In genomic region chr7:16571191-16571590, GRCm38 (mm10) we compare ENCODE assay signal across 28 mouse cellular contexts. TPM values are rescaled to one million over a fixed set of nuclear protein-coding genes. Genes with fewer than 3 reads are reported as not detected.
A peak's percentile ranks its signal among the peaks of the same experiment; 100 is the strongest.
DNase-seq lines count a peak whose midpoint lies in the region; ATAC-seq and TF ChIP-seq lines count a peak whose summit lies in the region.
"Had no signal": no experiment of that assay in that cellular context is flagged by ENCODE, and none has a peak within 500 bp of the region (broad histone marks: within the 10 kb centered on the region; RNA-seq: fewer than 3 reads in every experiment).

No protein-coding gene starts in this region.

- no peaks in the 10 kb centered on the region for H3K36me3 ChIP-seq in heart, postnatal 0 days (replicated peaks; ENCODE audit: control insufficient read depth, insufficient read depth, low read length)
- no peaks in the 10 kb centered on the region for H3K36me3 ChIP-seq in splenic B cell, adult 2 months (ENCODE audit: control insufficient read depth, insufficient read depth, low read length, poor library complexity, severe bottlenecking)
- H3K36me3 ChIP-seq: heart, embryonic 10.5 days; heart, embryonic 13.5 days had no signal

- no peak for TF ChIP-seq EP300 in heart, postnatal 0 days (IDR thresholded peaks at IDR 0.05; ENCODE audit: low read depth)

- intact Hi-C loops in heart, postnatal 10 days (cut with DNase I): loop anchor here (5.0 kb wide), 1 partner anchor 41 kb away; the partner anchor contains the start of gene Arhgap35

- H3K9me3 ChIP-seq in heart, postnatal 0 days (replicated peaks; ENCODE audit: control insufficient read depth, low read length): no peaks in the 10 kb centered on the region
- H3K9me3 ChIP-seq: forebrain, embryonic 10.5 days; forebrain, embryonic 13.5 days; G1E; heart, embryonic 10.5 days; heart, embryonic 13.5 days had no signal

- no peak overlapping the region for H3K4me2 ChIP-seq in heart, postnatal 0 days (ENCODE audit: low read depth, low read length)
- H3K4me2 ChIP-seq: forebrain, embryonic 13.5 days; heart, embryonic 13.5 days; hindbrain, embryonic 14.5 days had no signal

- no peak overlapping the region for H3K4me3 ChIP-seq in heart, postnatal 0 days (ENCODE audit: low read depth, low read length)
- no peak overlapping the region for H3K4me3 ChIP-seq in layer of hippocampus, adult 2 months
- H3K4me3 ChIP-seq: forebrain, embryonic 10.5 days; forebrain, embryonic 13.5 days; heart, adult 2 months; heart, embryonic 10.5 days; heart, embryonic 13.5 days had no signal

- H3K4me1 ChIP-seq in heart, postnatal 0 days (ENCODE audit: control insufficient read depth, insufficient read depth): peaks cover 21% of the 10 kb centered on the region

- 90% methylated on average over 1 of the region's 1 CpGs for WGBS in heart, postnatal 0 days

- 0 out of 2 replicates have a peak overlapping the region, but pooled peaks have one; percentile 32 for H3K27ac ChIP-seq in heart, postnatal 0 days (ENCODE audit: low read depth)
- H3K27ac ChIP-seq in layer of hippocampus, adult 2 months: peak overlapping the region; percentile 16; the same call in 1 of the 2 replicates
- H3K27ac ChIP-seq: forebrain, embryonic 10.5 days; forebrain, embryonic 13.5 days; heart, adult 2 months; heart, embryonic 10.5 days; heart, embryonic 13.5 days; hindbrain, embryonic 14.5 days; hindbrain, postnatal 0 days had no signal

- no peak for ATAC-seq in heart, postnatal 0 days (ENCODE audit: insufficient read depth, low read depth)
- peak; percentile 52 for ATAC-seq in common myeloid progenitor, adult 5-6 weeks (replicated peaks; ENCODE audit: low read depth, poor library complexity, severe bottlenecking)
- ATAC-seq: forebrain, embryonic 13.5 days; forebrain, embryonic 16.5 days; hindbrain, postnatal 0 days had no signal

- DNase-seq in heart, postnatal 0 days (ENCODE audit: low spot score): no peak
- DNase-seq in heart, postnatal 10 days: no peak
- DNase-seq in layer of hippocampus, adult 2 months (ENCODE audit: low spot score in 2 of 2): no peak
- no peak for DNase-seq in layer of hippocampus, postnatal 36 days
- DNase-seq in splenic B cell, adult 2 months (ENCODE audit: low read depth, low spot score): peak; percentile 23
- no peak for DNase-seq in lung, postnatal 25 days (ENCODE audit: low spot score)
- no peak for DNase-seq in neural tube, embryonic 10.5 days (ENCODE audit: extremely low spot score, low spot score)
- DNase-seq: adrenal gland, adult 2 months; adrenal gland, postnatal 14 days; B cell, adult 2 months; cerebellum, adult 11 months; cerebellum, adult 2 months; cerebellum, adult 9-11 months; cerebellum, postnatal 36 days; gastrocnemius, postnatal 10 days; gastrocnemius, postnatal 36 days; heart, adult 2 months; heart, postnatal 36 days had no signal

- no peaks in the 10 kb centered on the region for H3K27me3 ChIP-seq in heart, postnatal 0 days (ENCODE audit: control insufficient read depth, insufficient read depth, low read length)
- no peaks in the 10 kb centered on the region for H3K27me3 ChIP-seq in splenic B cell, adult 2 months (ENCODE audit: control insufficient read depth, insufficient read depth, low read length, poor library complexity, severe bottlenecking)
- H3K27me3 ChIP-seq: CH12.LX; forebrain, embryonic 13.5 days; heart, embryonic 13.5 days had no signal

- TF ChIP-seq CTCF in heart, postnatal 0 days (IDR thresholded peaks at IDR 0.05; ENCODE audit: low read depth): no peak
- TF ChIP-seq CTCF in layer of hippocampus, adult 2 months (conservative IDR thresholded peaks at IDR 0.05): no peak

- H3K9ac ChIP-seq in heart, postnatal 0 days (replicated peaks; ENCODE audit: low read depth, low read length): no peak overlapping the region
- H3K9ac ChIP-seq: forebrain, embryonic 13.5 days; heart, embryonic 13.5 days; hindbrain, embryonic 14.5 days had no signal

RNA-seq across cellular contexts. Expression of gene Arhgap35, which starts 43.6 kb away (rescaled TPM):
- 57.5 and 67.6 TPM in 2 replicates for total RNA-seq in heart, postnatal 0 days (2014; rRNA removed; ENCODE audit: low replicate concordance)
- polyA plus RNA-seq in heart, postnatal 0 days (2015; fragmentation: Nextera tagmentation; extraction: Ambion mirVana): 9.7 and 10.0 TPM in 2 replicates
- 10 to 100 TPM; 52.5 to 62.2 TPM for total RNA-seq in heart, postnatal 10 days (2021)
- 100 to 1,000 TPM; 124 to 128 TPM for total RNA-seq in layer of hippocampus, adult 2 months (2021)
- total RNA-seq in layer of hippocampus, postnatal 36 days (2021): 100 to 1,000 TPM; 129 to 133 TPM
- total RNA-seq in common myeloid progenitor, adult 5-6 weeks (2017): 13.9 and 15.9 TPM in 2 replicates
